Mouse (Mus musculus): ENCODE results near the gene Spatc1l.

DNA sequence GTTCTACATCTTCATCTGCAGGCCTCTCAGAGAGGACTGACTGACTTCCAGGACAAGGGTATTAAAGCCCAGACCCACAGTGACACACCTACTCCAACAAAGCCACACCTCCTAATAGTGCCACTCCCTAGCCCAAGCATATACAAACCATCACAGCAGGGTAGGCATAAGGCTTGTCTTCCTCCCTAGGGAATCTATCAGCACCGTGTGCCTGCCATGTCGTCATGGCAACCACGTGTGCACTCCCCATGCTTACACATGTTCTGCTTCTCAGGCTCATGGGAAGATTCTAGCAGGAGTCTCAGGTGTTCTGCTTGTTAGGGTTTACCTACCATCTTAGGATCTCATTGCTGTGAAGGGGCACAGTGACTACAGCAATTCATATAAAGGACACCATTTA, 10.5 kb upstream of the Spatc1l start:
- TF ChIP-seq CTCF (IDR thresholded peaks at IDR 0.05; ENCODE audit: low read depth, low read length), result no peak
- TF ChIP-seq POLR2A (IDR thresholded peaks at IDR 0.05; ENCODE audit: borderline replicate concordance, low read depth, low read length), result no peak
